8 mouse cellular contexts compared by ENCODE assay signal in genomic region chr2:73213871-73214659, GRCm38 (mm10). TPM values are rescaled to one million over a fixed set of nuclear protein-coding genes. Genes with fewer than 3 reads are reported as not detected.
A peak's percentile ranks its signal among the peaks of the same experiment; 100 is the strongest.
DNase-seq lines count a peak whose midpoint lies in the region; ATAC-seq lines count a peak whose summit lies in the region.

No protein-coding gene starts in this region.

- ATAC-seq in megakaryocyte progenitor cell, adult 5-6 weeks (replicated peaks; ENCODE audit: poor library complexity), result peak; percentile 98

- peak; percentile 93 for DNase-seq in adipocyte (ENCODE audit: low spot score)
- DNase-seq in embryo, embryonic 10 days (ENCODE audit: low spot score), result peak; percentile 94
- peak; percentile 93 for DNase-seq in gastrocnemius, postnatal 10 days
- peak; percentile 97 for DNase-seq in induced T-regulatory cell, adult 2 months (ENCODE audit: low read depth)
- peak; percentile 81 to 89 for DNase-seq in left cerebral cortex, adult 9 months (ENCODE audit: low spot score in 2 of 2)
- DNase-seq in right cerebral cortex, postnatal 14 days, result peak; percentile 89
- DNase-seq in urinary bladder, postnatal 36 days (ENCODE audit: low spot score in 2 of 2), result peak; percentile 91

RNA-seq across cellular contexts. Expression of gene Ola1, which starts 4.7 kb away (rescaled TPM):
- 100 to 1,000 TPM; 101 to 120 TPM for total RNA-seq in gastrocnemius, postnatal 10 days (2021)
- total RNA-seq in megakaryocyte progenitor cell, adult 5-6 weeks (2015), result 157 and 170 TPM in 2 replicates
- 152 and 154 TPM in 2 replicates for total RNA-seq in megakaryocyte progenitor cell, adult 5-6 weeks (2017)

RNA-seq across cellular contexts. Expression of gene Sp9, which starts 57.7 kb away (rescaled TPM):
- total RNA-seq in gastrocnemius, postnatal 10 days (2021), result under 1 TPM in 1 of 2 experiments, not detected in 1; 0.05 TPM
- total RNA-seq in megakaryocyte progenitor cell, adult 5-6 weeks (2015), result not detected in 2 replicates
- not detected in 2 replicates for total RNA-seq in megakaryocyte progenitor cell, adult 5-6 weeks (2017)

Comparison
In these comparisons a context has a peak if more than half of its experiments do, and no peak if none do; other contexts are left out.
1. Peak in every context shown above with its lines: DNase-seq and ATAC-seq.